Mouse (Mus musculus) MEL (cell line): ENCODE measurements at regions not wholly inside any gene's neighbourhood (a gene's known extent, or its start where the extent isn't known, plus 50 kb on each side); places are given as distances from the start of the nearest gene placed in this dataset.

Experiments used
- MXI1 ChIP-seq: IDR thresholded peaks from 2 replicates; pipeline ENCODE4 v1.6.1; 2011; ENCODE audit warnings: mild to moderate bottlenecking, low read depth, low read length, improper control_type of control experiment
- RCOR1 ChIP-seq: IDR thresholded peaks from 2 replicates; pipeline ENCODE4 v1.6.1; 2012; ENCODE audit warnings: low read depth, mild to moderate bottlenecking, inconsistent platforms, low read length, improper control_type of control experiment
- USF1 ChIP-seq: IDR thresholded peaks from 2 replicates; pipeline ENCODE4 v1.6.1; 2014; ENCODE audit warnings: low read depth, mild to moderate bottlenecking, inconsistent platforms, low read length, improper control_type of control experiment, moderate library complexity

- TF ChIP-seq MXI1 (no peak), RCOR1 (no peak), USF1 (no peak)
These were observed 106.7 kb upstream of the Slc39a10 start for GRCm38 (mm10) chr1:46999337-46999736.
